23 mouse cellular contexts compared by ENCODE assay signal in genomic region chr5:52391471-52391870, GRCm38 (mm10). TPM values are rescaled to one million over a fixed set of nuclear protein-coding genes. Genes with fewer than 3 reads are reported as not detected.
DNase-seq lines count a peak whose midpoint lies in the region; ATAC-seq and TF ChIP-seq lines count a peak whose summit lies in the region.
"Had no signal": no experiment of that assay in that cellular context is flagged by ENCODE, and none has a peak within 500 bp of the region (broad histone marks: within the 10 kb centered on the region; RNA-seq: fewer than 3 reads in every experiment).

No protein-coding gene starts in this region.

- DNase-seq in layer of hippocampus, adult 2 months (ENCODE audit: low spot score in 2 of 2): no peak
- no peak for DNase-seq in layer of hippocampus, adult 9-11 months
- DNase-seq in right cerebral cortex, adult 18-20 months: peak; percentile 69
- DNase-seq in right cerebral cortex, postnatal 4 days: no peak
- DNase-seq in layer of hippocampus, postnatal 10 days (ENCODE audit: low spot score in 2 of 2): no peak
- DNase-seq: adrenal gland, postnatal 14 days; cerebellum, adult 8-10 months; gastrocnemius, postnatal 36 days; heart, postnatal 10 days; kidney, adult 11 months; kidney, postnatal 25 days; liver; liver, postnatal 0 days had no signal

- peak overlapping the region; percentile 1; the same call in 1 of the 2 replicates for H3K27ac ChIP-seq in layer of hippocampus, adult 2 months
- H3K27ac ChIP-seq in olfactory bulb, adult 2 months (ENCODE audit: insufficient read depth, low read depth, low read length): peak overlapping the region; percentile 35; the same call in 1 of the 2 replicates
- H3K27ac ChIP-seq: embryonic facial prominence, embryonic 13.5 days; forebrain, embryonic 10.5 days; heart, embryonic 10.5 days; hindbrain, postnatal 0 days had no signal

- peaks cover 19% of the 10 kb centered on the region for H3K4me1 ChIP-seq in olfactory bulb, adult 2 months (ENCODE audit: control insufficient read depth, insufficient read depth, low read length)
- H3K4me1 ChIP-seq: embryonic facial prominence, embryonic 13.5 days; forebrain, embryonic 10.5 days; heart, embryonic 10.5 days had no signal

- TF ChIP-seq CTCF in layer of hippocampus, adult 2 months (conservative IDR thresholded peaks at IDR 0.05): no peak
- TF ChIP-seq CTCF in olfactory bulb, adult 2 months (IDR thresholded peaks at IDR 0.05; ENCODE audit: insufficient read depth, low read depth, low read length): no peak

- H3K4me3 ChIP-seq in layer of hippocampus, adult 2 months: no peak overlapping the region
- H3K4me3 ChIP-seq in olfactory bulb, adult 2 months (ENCODE audit: insufficient read depth, low read depth, low read length): no peak overlapping the region
- H3K4me3 ChIP-seq: embryonic facial prominence, embryonic 13.5 days; forebrain, embryonic 10.5 days; heart, embryonic 10.5 days had no signal

- no peak for ATAC-seq in granulocyte monocyte progenitor cell, adult 5-6 weeks (replicated peaks; ENCODE audit: poor library complexity, severe bottlenecking)
- ATAC-seq: activated CD4-positive, CD25-positive, alpha-beta regulatory T cell, adult 4 months; hindbrain, postnatal 0 days; liver, postnatal 0 days; Patski had no signal

- 38% methylated on average over 16 of the region's 16 CpGs for whole genome bisulfite sequencing in olfactory bulb, adult 2 months

- TF ChIP-seq POLR2A in olfactory bulb, adult 2 months (IDR thresholded peaks at IDR 0.05; ENCODE audit: insufficient read depth, low read depth, low read length): no peak

RNA-seq across cellular contexts. Expression of gene Sod3, which starts 27.9 kb away (rescaled TPM):
- total RNA-seq in layer of hippocampus, adult 2 months (2021): 1 to 10 TPM; 5.2 to 5.5 TPM
- polyA plus RNA-seq in olfactory bulb, adult 2 months (2012; ENCODE audit: insufficient read depth, insufficient read length, low replicate concordance, missing spikeins): not detected in 2 replicates
- not detected in 2 replicates for total RNA-seq in granulocyte monocyte progenitor cell, adult 5-6 weeks (2014; fragmentation: Nextera tagmentation)
- not detected in 2 replicates for total RNA-seq in granulocyte monocyte progenitor cell, adult 5-6 weeks (2017)
- total RNA-seq in layer of hippocampus, postnatal 10 days (2021): 1 to 10 TPM; 4.8 to 5.1 TPM
- total RNA-seq: common myeloid progenitor, adult 5-6 weeks; megakaryocyte-erythroid progenitor cell, adult 5-6 weeks had no signal

Comparison
In these comparisons a context has a peak if more than half of its experiments do, and no peak if none do; other contexts are left out.
1. RNA of gene Sod3, which starts 27.9 kb away (total RNA-seq): 5.2 to 5.5 TPM in layer of hippocampus, adult 2 months and 4.8 to 5.1 TPM in layer of hippocampus, postnatal 10 days; not detected in granulocyte monocyte progenitor cell, adult 5-6 weeks; every median in the first group is over 4 times any median in the second.